Mouse (Mus musculus): ENCODE measurements around the gene Zfp524. TPM values are rescaled to one million over a fixed set of nuclear protein-coding genes. Genes with fewer than 3 reads are reported as not detected.

The Zfp524 gene
- polyA plus RNA-seq, 1 experiment from 2014 or later = 10.4 TPM

- no peaks in the 10 kb centered on the region for H3K27me3 ChIP-seq
- peaks cover 9% of the 10 kb centered on the region for H3K9me3 ChIP-seq (replicated peaks)
- ATAC-seq = no peak
- no peak overlapping the region for H3K4me3 ChIP-seq
- 93% methylated on average over 9 of the region's 9 CpGs for WGBS
- peaks cover 9% of the 10 kb centered on the region; the same call in 1 of the 2 replicates for H3K4me1 ChIP-seq
- no peak overlapping the region for H3K4me2 ChIP-seq
- H3K36me3 ChIP-seq (ENCODE audit: poor library complexity, severe bottlenecking) = peaks cover 54% of the 10 kb centered on the region
- no peak overlapping the region for H3K27ac ChIP-seq
- no peak overlapping the region for H3K9ac ChIP-seq
These were observed 21.9 kb downstream of the Zfp524 start for GRCm38 (mm10) chr7:5036136-5036535.

GRCm38 (mm10) chr7:5037026-5037425 is 22.8 kb downstream of the Zfp524 start:
- no peak for ATAC-seq
- Histone ChIP-seq H3K4me1 (peaks cover 9% of the 10 kb centered on the region; the same call in 1 of the 2 replicates), H3K9ac (no peak overlapping the region), H3K27ac (no peak overlapping the region), H3K9me3 (replicated peaks) (no peaks in the 10 kb centered on the region), H3K4me2 (0 out of 2 replicates have a peak overlapping the region, but pooled peaks have one; percentile 59), H3K27me3 (no peaks in the 10 kb centered on the region), H3K4me3 (no peak overlapping the region), H3K36me3 (ENCODE audit: poor library complexity, severe bottlenecking) (peaks cover 48% of the 10 kb centered on the region)
- 91% methylated on average over 7 of the region's 7 CpGs for WGBS

GRCm38 (mm10) chr7:5037467-5037866 is 23.3 kb downstream of the Zfp524 start:
- Histone ChIP-seq H3K9ac (no peak overlapping the region), H3K4me3 (peak overlapping the region; percentile 64), H3K4me2 (peak overlapping the region; percentile 59), H3K36me3 (ENCODE audit: poor library complexity, severe bottlenecking) (peaks cover 44% of the 10 kb centered on the region), H3K4me1 (peaks cover 9% of the 10 kb centered on the region; the same call in 1 of the 2 replicates), H3K27ac (peak overlapping the region; percentile 88), H3K27me3 (no peaks in the 10 kb centered on the region), H3K9me3 (replicated peaks) (no peaks in the 10 kb centered on the region)
- WGBS = 89% methylated on average over 8 of the region's 8 CpGs
- no peak for ATAC-seq

- Histone ChIP-seq H3K4me2 (peak within 1 kb of the TSS; percentile 59), H3K27me3 (no peaks in the 10 kb centered on the region), H3K4me1 (peaks cover 9% of the 10 kb centered on the region; the same call in 1 of the 2 replicates), H3K9me3 (replicated peaks) (no peaks in the 10 kb centered on the region), H3K27ac (peak within 1 kb of the TSS; percentile 88), H3K4me3 (peak within 1 kb of the TSS; percentile 64), H3K36me3 (ENCODE audit: poor library complexity, severe bottlenecking) (peaks cover 36% of the 10 kb centered on the region), H3K9ac (peak within 1 kb of the TSS; percentile 72)
- peak; percentile 97 for ATAC-seq
- under 1% methylated on average over 48 of the region's 48 CpGs for WGBS
These were observed 24.0 kb downstream of the Zfp524 start, which contains the start of gene Zfp784 for GRCm38 (mm10) chr7:5038109-5038732. Zfp784 (minus strand) TSS chr7:5038446.

GRCm38 (mm10) chr7:5038940-5039339 is 24.7 kb downstream of the Zfp524 start:
- Histone ChIP-seq H3K4me2 (peak overlapping the region; percentile 59), H3K27ac (peak overlapping the region; percentile 88; the same call in 1 of the 2 replicates), H3K9ac (no peak overlapping the region), H3K9me3 (replicated peaks) (no peaks in the 10 kb centered on the region), H3K36me3 (ENCODE audit: poor library complexity, severe bottlenecking) (peaks cover 29% of the 10 kb centered on the region), H3K4me3 (peak overlapping the region; percentile 64), H3K4me1 (peaks cover 9% of the 10 kb centered on the region; the same call in 1 of the 2 replicates), H3K27me3 (no peaks in the 10 kb centered on the region)
- no peak for ATAC-seq
- WGBS = 25% methylated on average over 5 of the region's 5 CpGs

- Histone ChIP-seq H3K27ac (no peak overlapping the region), H3K4me1 (no peaks in the 10 kb centered on the region), H3K36me3 (ENCODE audit: poor library complexity, severe bottlenecking) (peaks cover 4% of the 10 kb centered on the region; the same call in 1 of the 2 replicates), H3K27me3 (no peaks in the 10 kb centered on the region), H3K9me3 (replicated peaks) (no peaks in the 10 kb centered on the region), H3K4me3 (no peak overlapping the region), H3K9ac (no peak overlapping the region), H3K4me2 (no peak overlapping the region)
- WGBS = 85% methylated on average over 2 of the region's 2 CpGs
- no peak for ATAC-seq
These were observed 30.8 kb downstream of the Zfp524 start for GRCm38 (mm10) chr7:5044981-5045380.

- Histone ChIP-seq H3K36me3 (ENCODE audit: poor library complexity, severe bottlenecking) (peaks cover 3% of the 10 kb centered on the region; the same call in 1 of the 2 replicates), H3K27ac (no peak overlapping the region), H3K9me3 (replicated peaks) (no peaks in the 10 kb centered on the region), H3K4me1 (peaks cover 8% of the 10 kb centered on the region), H3K9ac (no peak overlapping the region), H3K4me3 (no peak overlapping the region), H3K27me3 (no peaks in the 10 kb centered on the region), H3K4me2 (no peak overlapping the region)
- WGBS = 74% methylated on average over 2 of the region's 2 CpGs
- ATAC-seq = no peak
These were observed 31.9 kb downstream of the Zfp524 start for GRCm38 (mm10) chr7:5046112-5046511.

- Histone ChIP-seq H3K9me3 (replicated peaks) (no peaks in the 10 kb centered on the region), H3K4me1 (peaks cover 14% of the 10 kb centered on the region), H3K27ac (no peak overlapping the region), H3K27me3 (peaks cover 4% of the 10 kb centered on the region; the same call in 1 of the 2 replicates), H3K9ac (no peak overlapping the region), H3K36me3 (ENCODE audit: poor library complexity, severe bottlenecking) (no peaks in the 10 kb centered on the region), H3K4me2 (no peak overlapping the region), H3K4me3 (no peak overlapping the region)
- ATAC-seq = no peak
- WGBS = 40% methylated on average over 2 of the region's 2 CpGs
These were observed 33.1 kb downstream of the Zfp524 start for GRCm38 (mm10) chr7:5047313-5047712.

GRCm38 (mm10) chr7:5051193-5052192 is 37.3 kb downstream of the Zfp524 start, which contains the start of gene Zfp580:
Zfp580 (plus strand) TSS chr7:5051538.
- Histone ChIP-seq H3K4me1 (peaks cover 40% of the 10 kb centered on the region), H3K4me3 (peak within 1 kb of the TSS; percentile 82), H3K9ac (peak within 1 kb of the TSS; percentile 85), H3K27me3 (peaks cover 46% of the 10 kb centered on the region), H3K4me2 (peak within 1 kb of the TSS; percentile 90), H3K9me3 (replicated peaks) (no peaks in the 10 kb centered on the region), H3K27ac (peak within 1 kb of the TSS; percentile 77), H3K36me3 (ENCODE audit: poor library complexity, severe bottlenecking) (no peaks in the 10 kb centered on the region)
- under 1% methylated on average over 64 of the region's 65 CpGs for WGBS
- ATAC-seq = peak; percentile 84

- H3K9me3 ChIP-seq (replicated peaks) = no peaks in the 10 kb centered on the region
- H3K36me3 ChIP-seq (ENCODE audit: poor library complexity, severe bottlenecking) = no peaks in the 10 kb centered on the region
- H3K4me1 ChIP-seq = peaks cover 49% of the 10 kb centered on the region
- peak overlapping the region; percentile 85 for H3K9ac ChIP-seq
- peak overlapping the region; percentile 82 for H3K4me3 ChIP-seq
- H3K27me3 ChIP-seq = peaks cover 56% of the 10 kb centered on the region
- WGBS = 3% methylated on average over 7 of the region's 12 CpGs
- no peak for ATAC-seq
- peak overlapping the region; percentile 90 for H3K4me2 ChIP-seq
- H3K27ac ChIP-seq = peak overlapping the region; percentile 77; the same call in 1 of the 2 replicates
These were observed 38.2 kb downstream of the Zfp524 start for GRCm38 (mm10) chr7:5052438-5052837.

- Histone ChIP-seq H3K27me3 (peaks cover 61% of the 10 kb centered on the region), H3K9ac (peak overlapping the region; percentile 85), H3K9me3 (replicated peaks) (no peaks in the 10 kb centered on the region), H3K4me3 (peak overlapping the region; percentile 82), H3K27ac (no peak overlapping the region), H3K4me2 (peak overlapping the region; percentile 90), H3K4me1 (peaks cover 54% of the 10 kb centered on the region), H3K36me3 (ENCODE audit: poor library complexity, severe bottlenecking) (no peaks in the 10 kb centered on the region)
- no peak for ATAC-seq
- WGBS = 4% methylated on average over 45 of the region's 45 CpGs
These were observed 38.7 kb downstream of the Zfp524 start for GRCm38 (mm10) chr7:5052931-5053343.

All from forebrain, embryonic 13.5 days (tissue).